Mouse (Mus musculus) thymus, adult 2 months (tissue): ENCODE measurements around the gene Cbx6.

Source experiments
- CTCF ChIP-seq: fragments of 200-500 bp; IDR thresholded peaks from 2 replicates; pipeline ENCODE4 v1.5.1; 2012; ENCODE audit warnings: mild to moderate bottlenecking, control low read depth, low read length, moderate library complexity, borderline replicate concordance; ENCODE audit not compliant: control insufficient read depth, poor library complexity, insufficient read depth; ENCODE audit errors: extremely low read depth
- POLR2A ChIP-seq: fragments of 200-500 bp; IDR thresholded peaks from 2 replicates; pipeline ENCODE4 v1.6.1; 2012; ENCODE audit warnings: mild to moderate bottlenecking, low read length, control low read depth, moderate library complexity; ENCODE audit not compliant: control insufficient read depth, poor library complexity, insufficient read depth; ENCODE audit errors: extremely low read depth

DNA sequence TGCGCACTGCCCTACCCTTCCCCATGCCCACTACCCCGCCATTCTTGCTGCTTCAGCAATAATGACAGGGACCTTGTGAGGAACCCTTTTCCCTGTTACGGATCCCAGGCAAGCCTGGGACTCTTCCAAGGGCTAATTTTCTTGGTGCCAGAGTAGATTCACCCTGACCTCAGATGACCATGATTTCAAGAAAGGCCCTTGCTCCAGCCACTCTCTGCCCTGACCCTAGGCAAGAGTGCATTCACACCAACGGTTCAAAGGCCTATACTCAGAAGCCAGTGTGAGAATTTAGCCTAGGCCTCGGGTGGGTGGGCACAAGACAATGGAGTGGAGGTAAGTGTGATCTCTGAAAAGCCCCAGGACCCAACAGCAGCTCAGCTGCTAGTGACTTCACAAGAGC is 5.1 kb downstream of the Cbx6 start:
- TF ChIP-seq CTCF (no peak), POLR2A (no peak)
